Mouse (Mus musculus) MEL (cell line): ENCODE measurements at regions not wholly inside any gene's neighbourhood (a gene's known extent, or its start where the extent isn't known, plus 50 kb on each side); places are given as distances from the start of the nearest gene placed in this dataset.
A peak's percentile ranks its signal among the peaks of the same experiment; 100 is the strongest.

Source experiments
- DNase-seq: peaks from one replicate; pipeline ENCODE4 v3.0.0; 2011; ENCODE audit warnings: low read depth, low spot score
- H3K27ac ChIP-seq: 2 replicates; pipeline ENCODE4 v1.5.1; 2012; ENCODE audit warnings: low read depth, mild to moderate bottlenecking, control low read depth, low read length, moderate library complexity; ENCODE audit not compliant: control insufficient read depth
- H3K27me3 ChIP-seq, 2 experiments: fragments of 150-350 bp in 1 of 2; sonication (generic) in 1 of 2; 2 replicates each; pipeline ENCODE4 v1.6.1; 2012; ENCODE audit warnings: low read length in 2 of 2, mild to moderate bottlenecking in 2 of 2, improper control_type of control experiment in 1 of 2, moderate library complexity in 1 of 2; ENCODE audit not compliant: insufficient read depth in 2 of 2, control insufficient read depth in 1 of 2
- H3K36me3 ChIP-seq, 2 experiments: 2 replicates each; pipeline ENCODE4 v1.6.1; 2012 to 2014; ENCODE audit warnings: low read length in 2 of 2, improper control_type of control experiment in 1 of 2, inconsistent platforms in 1 of 2, mild to moderate bottlenecking in 1 of 2; ENCODE audit not compliant: insufficient read depth in 2 of 2, control insufficient read depth in 1 of 2
- H3K4me1 ChIP-seq, 2 experiments: fragments of 150-350 bp in 1 of 2; sonication (generic) in 1 of 2; 2 replicates each; pipeline ENCODE4 v1.6.1; 2012; ENCODE audit warnings: low read length in 2 of 2, improper control_type of control experiment in 1 of 2, mild to moderate bottlenecking in 1 of 2; ENCODE audit not compliant: insufficient read depth in 2 of 2, control insufficient read depth in 1 of 2
- H3K4me3 ChIP-seq, 2 experiments: fragments of 150-350 bp in 1 of 2; sonication (generic) in 1 of 2; 2 replicates each; pipeline ENCODE4 v1.5.1; 2012; ENCODE audit warnings: low read depth in 2 of 2, low read length in 2 of 2, mild to moderate bottlenecking in 2 of 2, moderate library complexity in 2 of 2, control low read depth in 1 of 2, improper control_type of control experiment in 1 of 2; ENCODE audit not compliant: control insufficient read depth in 1 of 2, insufficient read depth in 1 of 2
- H3K79me2 ChIP-seq: 2 replicates; pipeline ENCODE4 v1.6.1; 2012; ENCODE audit warnings: mild to moderate bottlenecking, low read length, moderate library complexity; ENCODE audit not compliant: control insufficient read depth, poor library complexity, insufficient read depth
- H3K9ac ChIP-seq: 2 replicates; pipeline ENCODE4 v1.6.1; 2012; ENCODE audit warnings: low read depth, mild to moderate bottlenecking, control low read depth, low read length, moderate library complexity; ENCODE audit not compliant: control insufficient read depth, poor library complexity, severe bottlenecking
- H3K9me3 ChIP-seq: fragments of 150-350 bp; sonication (generic); replicated peaks from 2 replicates; pipeline ENCODE4 v1.6.1; 2012; ENCODE audit warnings: mild to moderate bottlenecking, low read length, improper control_type of control experiment, moderate library complexity; ENCODE audit not compliant: insufficient read depth
- BHLHE40 ChIP-seq: IDR thresholded peaks from 2 replicates; pipeline ENCODE4 v1.6.1; 2012; ENCODE audit warnings: low read depth, mild to moderate bottlenecking, inconsistent platforms, low read length, improper control_type of control experiment, borderline replicate concordance
- CHD1 ChIP-seq: IDR thresholded peaks from 2 replicates; pipeline ENCODE4 v1.6.1; 2012; ENCODE audit warnings: low read depth, mild to moderate bottlenecking, inconsistent platforms, low read length, improper control_type of control experiment
- CHD2 ChIP-seq: IDR thresholded peaks from 2 replicates; pipeline ENCODE4 v1.6.1; 2011; ENCODE audit warnings: low read length, improper control_type of control experiment
- CTCF ChIP-seq, 3 experiments: IDR thresholded peaks in 2 of 3; conservative IDR thresholded peaks in 1 of 3; 2 replicates each; pipeline ENCODE4 v1.5.1; 2011 to 2012; ENCODE audit warnings: low read length in 3 of 3, low read depth in 2 of 3, mild to moderate bottlenecking in 2 of 3, improper control_type of control experiment in 1 of 3, inconsistent platforms in 1 of 3, mixed read lengths in 1 of 3, moderate library complexity in 1 of 3; ENCODE audit not compliant: control insufficient read depth in 1 of 3, insufficient read depth in 1 of 3, poor library complexity in 1 of 3, severe bottlenecking in 1 of 3
- E2F4 ChIP-seq: IDR thresholded peaks from 2 replicates; pipeline ENCODE4 v1.6.1; 2011; ENCODE audit warnings: low read depth, low read length, improper control_type of control experiment, borderline replicate concordance
- ELF1 ChIP-seq: IDR thresholded peaks from 2 replicates; pipeline ENCODE4 v1.6.1; 2014; ENCODE audit warnings: low read depth, mild to moderate bottlenecking, inconsistent platforms, low read length, improper control_type of control experiment, moderate library complexity
- EP300 ChIP-seq, 2 experiments: IDR thresholded peaks; 2 replicates each; pipeline ENCODE4 v1.6.1; 2011; ENCODE audit warnings: improper control_type of control experiment in 2 of 2, low read length in 2 of 2, low read depth in 1 of 2, mild to moderate bottlenecking in 1 of 2
- ETS1 ChIP-seq: IDR thresholded peaks from 2 replicates; pipeline ENCODE4 v1.6.1; 2012; ENCODE audit warnings: low read depth, mild to moderate bottlenecking, inconsistent platforms, low read length, improper control_type of control experiment, moderate library complexity
- GATA1 ChIP-seq: IDR thresholded peaks from 2 replicates; pipeline ENCODE4 v1.6.1; 2011; ENCODE audit warnings: low read depth, low read length, improper control_type of control experiment
- HCFC1 ChIP-seq: IDR thresholded peaks from 2 replicates; pipeline ENCODE4 v1.6.1; 2012; ENCODE audit warnings: low read depth, mild to moderate bottlenecking, inconsistent platforms, low read length, improper control_type of control experiment, moderate library complexity
- JUND ChIP-seq: IDR thresholded peaks from 2 replicates; pipeline ENCODE4 v1.6.1; 2011; ENCODE audit warnings: low read depth, mild to moderate bottlenecking, improper control_type of control experiment, low read length
- MAFK ChIP-seq: IDR thresholded peaks from 2 replicates; pipeline ENCODE4 v1.6.1; 2011; ENCODE audit warnings: low read depth, mild to moderate bottlenecking, low read length, improper control_type of control experiment, borderline replicate concordance
- MEF2A ChIP-seq: IDR thresholded peaks from 2 replicates; pipeline ENCODE4 v1.6.1; 2014; ENCODE audit warnings: low read depth, mild to moderate bottlenecking, inconsistent platforms, low read length, improper control_type of control experiment; ENCODE audit not compliant: poor library complexity, insufficient replicate concordance, severe bottlenecking; ENCODE audit errors: extremely low read depth
- MYB ChIP-seq: IDR thresholded peaks from 2 replicates; pipeline ENCODE4 v1.6.1; 2011; ENCODE audit warnings: mild to moderate bottlenecking, low read depth, low read length, improper control_type of control experiment
- MYC ChIP-seq: IDR thresholded peaks from 2 replicates; pipeline ENCODE4 v1.6.1; 2011; ENCODE audit warnings: low read depth, mild to moderate bottlenecking, low read length, improper control_type of control experiment, moderate library complexity
- NELFE ChIP-seq: IDR thresholded peaks from 2 replicates; pipeline ENCODE4 v1.6.1; 2011; ENCODE audit warnings: low read depth, low read length, improper control_type of control experiment
- NRF1 ChIP-seq: IDR thresholded peaks from 2 replicates; pipeline ENCODE4 v1.6.1; 2014; ENCODE audit warnings: low read depth, mild to moderate bottlenecking, inconsistent platforms, low read length, improper control_type of control experiment, moderate library complexity; ENCODE audit not compliant: poor library complexity, insufficient read depth, severe bottlenecking
- POLR2A ChIP-seq, 2 experiments: IDR thresholded peaks; 2 replicates each; pipeline ENCODE4 v1.6.1; 2011 to 2012; ENCODE audit warnings: low read length in 2 of 2, mild to moderate bottlenecking in 2 of 2, control low read depth in 1 of 2, improper control_type of control experiment in 1 of 2, low read depth in 1 of 2, moderate library complexity in 1 of 2; ENCODE audit not compliant: control insufficient read depth in 1 of 2, insufficient read depth in 1 of 2, poor library complexity in 1 of 2
- POLR2AphosphoS2 ChIP-seq: IDR thresholded peaks from 2 replicates; pipeline ENCODE4 v1.6.1; 2011; ENCODE audit warnings: low read length, improper control_type of control experiment
- POLR2AphosphoS5 ChIP-seq: IDR thresholded peaks from 2 replicates; pipeline ENCODE4 v1.6.1; 2012; ENCODE audit warnings: low read depth, borderline replicate concordance, mild to moderate bottlenecking, inconsistent platforms, low read length, moderate library complexity, mixed read lengths
- SIN3A ChIP-seq: IDR thresholded peaks from 2 replicates; pipeline ENCODE4 v1.6.1; 2012; ENCODE audit warnings: low read length, improper control_type of control experiment, inconsistent platforms
- SMC3 ChIP-seq: IDR thresholded peaks from 2 replicates; pipeline ENCODE4 v1.6.1; 2011; ENCODE audit warnings: low read depth, low read length, improper control_type of control experiment
- TAL1 ChIP-seq: IDR thresholded peaks from 2 replicates; pipeline ENCODE4 v1.6.1; 2012; ENCODE audit warnings: mild to moderate bottlenecking, inconsistent platforms, low read length, moderate library complexity, mixed read lengths
- TCF12 ChIP-seq: IDR thresholded peaks from 2 replicates; pipeline ENCODE4 v1.6.1; 2014; ENCODE audit warnings: low read depth, mild to moderate bottlenecking, inconsistent platforms, low read length, improper control_type of control experiment, moderate library complexity
- UBTF ChIP-seq: IDR thresholded peaks from 2 replicates; pipeline ENCODE4 v1.6.1; 2012; ENCODE audit warnings: low read depth, mild to moderate bottlenecking, inconsistent platforms, low read length, improper control_type of control experiment, moderate library complexity, borderline replicate concordance; ENCODE audit not compliant: insufficient read depth
- USF1 ChIP-seq: IDR thresholded peaks from 2 replicates; pipeline ENCODE4 v1.6.1; 2014; ENCODE audit warnings: low read depth, mild to moderate bottlenecking, inconsistent platforms, low read length, improper control_type of control experiment, moderate library complexity
- ZC3H11A ChIP-seq: IDR thresholded peaks from 2 replicates; pipeline ENCODE4 v1.6.1; 2012; ENCODE audit warnings: low read depth, mild to moderate bottlenecking, inconsistent platforms, low read length, improper control_type of control experiment
- ZKSCAN1 ChIP-seq: IDR thresholded peaks from 2 replicates; pipeline ENCODE4 v1.6.1; 2012; ENCODE audit warnings: low read depth, mild to moderate bottlenecking, inconsistent platforms, low read length, improper control_type of control experiment, moderate library complexity
- ZNF384 ChIP-seq: IDR thresholded peaks from 2 replicates; pipeline ENCODE4 v1.6.1; 2012; ENCODE audit warnings: low read depth, mild to moderate bottlenecking, inconsistent platforms, low read length, improper control_type of control experiment

GRCm38 (mm10) chr12:112290299-112290698, 144.3 kb downstream of the Kif26a start:
- TF ChIP-seq NRF1: no peak
- TF ChIP-seq ETS1: no peak
- no peak for TF ChIP-seq MYB
- TF ChIP-seq ZC3H11A: no peak
- TF ChIP-seq CHD1: no peak
- no peak for TF ChIP-seq MYC
- no peak for TF ChIP-seq GATA1
- TF ChIP-seq POLR2AphosphoS5: no peak
- no peak for TF ChIP-seq NELFE
- no peak for TF ChIP-seq E2F4
- no peak for TF ChIP-seq ZKSCAN1
- TF ChIP-seq POLR2A (IDR thresholded peaks at IDR 0.05; ENCODE audit: control insufficient read depth in 1 of 2, insufficient read depth in 1 of 2, low read depth in 1 of 2, low read length in 2 of 2, poor library complexity in 1 of 2): no peak
- no peak for TF ChIP-seq CHD2
- TF ChIP-seq SMC3: no peak
- no peaks in the 10 kb centered on the region for H3K36me3 ChIP-seq
- no peak overlapping the region for H3K27ac ChIP-seq
- no peaks in the 10 kb centered on the region for H3K27me3 ChIP-seq
- no peaks in the 10 kb centered on the region for H3K9me3 ChIP-seq
- no peak overlapping the region for H3K9ac ChIP-seq
- no peak for DNase-seq
- H3K79me2 ChIP-seq: no peaks in the 10 kb centered on the region
- H3K4me3 ChIP-seq: no peak overlapping the region
- peaks cover 0 to 14% of the 10 kb centered on the region in 2 experiments; a peak in 3 of 4 replicates for H3K4me1 ChIP-seq

GRCm38 (mm10) chr12:112291748-112292561, 145.9 kb downstream of the Kif26a start:
- Histone ChIP-seq H3K36me3 (no peaks in the 10 kb centered on the region), H3K9ac (peak overlapping the region; percentile 49), H3K79me2 (no peaks in the 10 kb centered on the region), H3K27me3 (no peaks in the 10 kb centered on the region), H3K27ac (peak overlapping the region; percentile 85), H3K9me3 (no peaks in the 10 kb centered on the region), H3K4me1 (peaks cover 0 to 14% of the 10 kb centered on the region in 2 experiments; a peak in 3 of 4 replicates), H3K4me3 (peak overlapping the region; percentile 9 to 48)
- DNase-seq: peak; percentile 95
- TF ChIP-seq POLR2A (IDR thresholded peaks at IDR 0.05; ENCODE audit: control insufficient read depth in 1 of 2, insufficient read depth in 1 of 2, low read depth in 1 of 2, low read length in 2 of 2, poor library complexity in 1 of 2): no peak
- no peak for TF ChIP-seq ZKSCAN1
- TF ChIP-seq MAFK: no peak
- peak; percentile 83 to 88 for TF ChIP-seq EP300 (IDR thresholded peaks at IDR 0.05; ENCODE audit: low read depth in 1 of 2, low read length in 2 of 2)
- TF ChIP-seq CHD2: no peak; the same call in 1 of the 2 replicates
- TF ChIP-seq ZC3H11A: no peak
- TF ChIP-seq TAL1: peak; percentile 78
- TF ChIP-seq MEF2A: no peak
- TF ChIP-seq USF1: no peak
- TF ChIP-seq JUND: no peak
- no peak for TF ChIP-seq CTCF (IDR thresholded peaks at IDR 0.05 in 2 of 3, conservative IDR thresholded peaks at IDR 0.05 in 1 of 3; ENCODE audit: control insufficient read depth in 1 of 3, insufficient read depth in 1 of 3, low read depth in 2 of 3, low read length in 3 of 3, poor library complexity in 1 of 3, severe bottlenecking in 1 of 3)
- TF ChIP-seq BHLHE40: no peak; the same call in 1 of the 2 replicates
- TF ChIP-seq GATA1: peak; percentile 69
- TF ChIP-seq HCFC1: peak; percentile 41
- peak; percentile 63 for TF ChIP-seq SIN3A
- TF ChIP-seq ZNF384: no peak
- no peak for TF ChIP-seq CHD1
- peak; percentile 84 for TF ChIP-seq TCF12
- no peak for TF ChIP-seq POLR2AphosphoS2
- no peak for TF ChIP-seq NRF1
- peak; percentile 76 for TF ChIP-seq ETS1
- TF ChIP-seq UBTF: no peak
- peak; percentile 11; the same call in 1 of the 2 replicates for TF ChIP-seq ELF1
